Mouse (Mus musculus) cerebellum, adult 2 months (tissue): Measurements from ENCODE around the gene Ssbp3. TPM values are rescaled to one million over a fixed set of nuclear protein-coding genes. Genes with fewer than 3 reads are reported as not detected.

ENCODE experiments used
- DNase-seq, 2 experiments: peaks; one replicate each; pipeline ENCODE4 v3.0.0; 2021
- H3K27ac ChIP-seq: fragments of 200-500 bp; 2 replicates; pipeline ENCODE4 v1.5.1; 2012; ENCODE audit warnings: low read length, control low read depth, inconsistent platforms; ENCODE audit not compliant: insufficient read depth
- H3K27me3 ChIP-seq: fragments of 200-500 bp; 2 replicates; pipeline ENCODE4 v1.6.1; 2012; ENCODE audit warnings: inconsistent platforms, mild to moderate bottlenecking, low read length, moderate library complexity; ENCODE audit not compliant: control insufficient read depth, insufficient read depth
- H3K4me1 ChIP-seq: fragments of 200-500 bp; 2 replicates; pipeline ENCODE4 v1.6.1; 2011; ENCODE audit warnings: low read length; ENCODE audit not compliant: control insufficient read depth, insufficient read depth
- H3K4me3 ChIP-seq: fragments of 200-500 bp; replicated peaks from 2 replicates; pipeline ENCODE3; 2011; ENCODE audit warnings: mild to moderate bottlenecking, low read depth, low read length, control low read depth; ENCODE audit not compliant: insufficient read depth
- CTCF ChIP-seq: fragments of 200-500 bp; IDR thresholded peaks from 2 replicates; pipeline ENCODE4 v1.5.1; 2011; ENCODE audit warnings: low read depth, mild to moderate bottlenecking, control low read depth, low read length, moderate library complexity, borderline replicate concordance; ENCODE audit not compliant: insufficient read depth
- POLR2A ChIP-seq: fragments of 200-500 bp; IDR thresholded peaks from 2 replicates; pipeline ENCODE4 v1.6.1; 2011; ENCODE audit warnings: low read length, control low read depth, borderline replicate concordance; ENCODE audit not compliant: insufficient read depth
- WGBS: fragments of 180-500 bp; shearing (Covaris S2); methylation state at CpG from one replicate; pipeline ENCODE4 v1.1.7; 2018; 5-methylcytosine and 5-hydroxymethylcytosine counted together
- polyA plus RNA-seq: library from polyadenylated mRNA; depleted of rRNA; stranded (reverse); fragments of >200 nt; gene quantifications from 2 replicates; pipeline ENCODE4 v1.2.3, GENCODE M21; 2012

Ssbp3 gene
- polyA plus RNA-seq, 1 experiment, result 126 TPM

- no peak for DNase-seq
- Histone ChIP-seq H3K4me1 (peaks cover 86% of the 10 kb centered on the region), H3K27me3 (no peaks in the 10 kb centered on the region), H3K4me3 (no peak overlapping the region), H3K27ac (peak overlapping the region; percentile 74)
- TF ChIP-seq POLR2A (no peak), CTCF (no peak)
- 53% methylated on average over 9 of the region's 9 CpGs for WGBS
Observed at GRCm38 (mm10) chr4:107013817-107014260, 103.3 kb downstream of the Ssbp3 start.

DNA sequence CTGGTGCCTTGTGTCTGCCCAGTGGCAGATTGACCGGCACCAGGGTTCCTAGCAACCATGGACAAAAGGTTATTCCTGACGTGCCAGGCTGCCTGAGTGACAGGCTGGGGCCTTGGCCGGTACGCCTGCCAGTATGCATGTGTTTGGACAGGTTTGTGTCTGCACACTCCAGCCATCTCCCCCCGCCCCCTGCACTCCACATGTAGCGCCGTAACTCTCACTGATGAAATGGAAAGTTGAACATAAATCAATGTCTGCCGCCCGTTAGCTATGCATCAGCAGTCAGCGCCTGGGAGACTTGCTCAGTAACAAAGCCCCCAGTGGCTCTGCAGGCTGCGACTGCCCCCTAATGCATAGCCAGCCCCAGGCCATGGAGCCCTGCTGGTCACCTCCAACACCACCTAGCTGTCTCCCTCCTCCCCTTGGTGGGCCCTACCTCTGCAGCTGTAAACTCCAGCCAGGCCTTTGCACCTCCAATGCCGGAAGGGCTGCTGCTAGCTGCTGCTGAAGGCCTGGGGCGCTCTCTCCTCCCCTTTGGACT is 105.5 kb downstream of the Ssbp3 start:
- TF ChIP-seq POLR2A (no peak), CTCF (no peak)
- Histone ChIP-seq H3K4me1 (peaks cover 85% of the 10 kb centered on the region), H3K27ac (peak overlapping the region; percentile 46), H3K4me3 (no peak overlapping the region), H3K27me3 (no peaks in the 10 kb centered on the region)
- WGBS, result 45% methylated on average over 13 of the region's 13 CpGs
- peak; percentile 55 to 70 for DNase-seq

- Histone ChIP-seq H3K4me1 (peaks cover 76% of the 10 kb centered on the region), H3K27ac (no peak overlapping the region), H3K4me3 (no peak overlapping the region), H3K27me3 (no peaks in the 10 kb centered on the region)
- no peak for DNase-seq
- TF ChIP-seq CTCF, result no peak
- TF ChIP-seq POLR2A, result no peak
Observed at GRCm38 (mm10) chr4:107017257-107017656, 106.8 kb downstream of the Ssbp3 start.

GRCm38 (mm10) chr4:107018521-107018920 is 108.0 kb downstream of the Ssbp3 start:
- 59% methylated on average over 3 of the region's 3 CpGs for WGBS
- TF ChIP-seq POLR2A (no peak), CTCF (no peak)
- Histone ChIP-seq H3K27ac (no peak overlapping the region), H3K4me1 (peaks cover 65% of the 10 kb centered on the region), H3K27me3 (no peaks in the 10 kb centered on the region), H3K4me3 (no peak overlapping the region)
- no peak for DNase-seq

- Histone ChIP-seq H3K27ac (no peak overlapping the region), H3K27me3 (no peaks in the 10 kb centered on the region), H3K4me1 (peaks cover 60% of the 10 kb centered on the region), H3K4me3 (no peak overlapping the region)
- peak; percentile 72 to 77 for DNase-seq
- no peak for TF ChIP-seq CTCF
- no peak for TF ChIP-seq POLR2A
- WGBS, result 8% methylated on average over 7 of the region's 7 CpGs
Observed at GRCm38 (mm10) chr4:107019027-107019426, 108.5 kb downstream of the Ssbp3 start.

- Histone ChIP-seq H3K27me3 (no peaks in the 10 kb centered on the region), H3K4me3 (no peak overlapping the region), H3K27ac (no peak overlapping the region), H3K4me1 (peaks cover 54% of the 10 kb centered on the region)
- WGBS, result 89% methylated on average over 5 of the region's 5 CpGs
- no peak for DNase-seq
- TF ChIP-seq CTCF (no peak), POLR2A (no peak)
Observed at GRCm38 (mm10) chr4:107020287-107021000, 109.9 kb downstream of the Ssbp3 start.

GRCm38 (mm10) chr4:107021464-107021863 is 111.0 kb downstream of the Ssbp3 start:
- peaks cover 48% of the 10 kb centered on the region for H3K4me1 ChIP-seq
- H3K4me3 ChIP-seq, result no peak overlapping the region
- DNase-seq, result no peak
- no peak overlapping the region for H3K27ac ChIP-seq
- H3K27me3 ChIP-seq, result no peaks in the 10 kb centered on the region
- WGBS, result 74% methylated on average over 3 of the region's 3 CpGs
- TF ChIP-seq CTCF, result no peak
- no peak for TF ChIP-seq POLR2A

GRCm38 (mm10) chr4:107024899-107025298 is 114.4 kb downstream of the Ssbp3 start:
- Histone ChIP-seq H3K4me3 (no peak overlapping the region), H3K4me1 (peaks cover 30% of the 10 kb centered on the region)

More at GRCm38 (mm10) chr4:107024899-107025298, 114.4 kb downstream of the Ssbp3 start:
- TF ChIP-seq POLR2A (no peak), CTCF (no peak)
- WGBS, result 83% methylated on average over 7 of the region's 7 CpGs
- DNase-seq, result no peak
- Histone ChIP-seq H3K27me3 (no peaks in the 10 kb centered on the region), H3K27ac (no peak overlapping the region)
